Mouse (Mus musculus): ENCODE measurements around the gene Slc25a30. TPM values are rescaled to one million over a fixed set of nuclear protein-coding genes. Genes with fewer than 3 reads are reported as not detected.
"Not testable (repeated sequence)": the region's sequence is repeated elsewhere in the genome, so short reads cannot be mapped to it uniquely, and the experiment has no call there.

The Slc25a30 gene
- 13.3 and 13.5 TPM in 2 replicates for polyA plus RNA-seq (2014; fragmentation: Nextera tagmentation; extraction: Ambion mirVana)

- Histone ChIP-seq H3K36me3 (ENCODE audit: control insufficient read depth, insufficient read depth, low read length) (no peaks in the 10 kb centered on the region), H3K27me3 (ENCODE audit: control insufficient read depth, insufficient read depth, low read length) (no peaks in the 10 kb centered on the region), H3K4me3 (ENCODE audit: low read depth, low read length) (peak within 1 kb of the TSS; percentile 70), H3K4me1 (ENCODE audit: control insufficient read depth, insufficient read depth, low read length) (no peaks in the 10 kb centered on the region), H3K4me2 (ENCODE audit: low read depth, low read length) (peak within 1 kb of the TSS; percentile 57), H3K9ac (replicated peaks; ENCODE audit: low read depth, low read length) (peak within 1 kb of the TSS; percentile 78), H3K9me3 (ENCODE audit: control insufficient read depth, low read length) (no peaks in the 10 kb centered on the region), H3K27ac (ENCODE audit: low read depth, low read length) (peak within 1 kb of the TSS; percentile 90)
- WGBS, result 6% methylated on average over 50 of the region's 51 CpGs
- peak; percentile 99 for ATAC-seq (ENCODE audit: low read depth)
These were observed at the start of gene Slc25a30 for GRCm38 (mm10) chr14:75786868-75787793. Slc25a30 (minus strand) TSS chr14:75787037.

GRCm38 (mm10) chr14:75836579-75836978 lies 49.7 kb upstream of the Slc25a30 start:
- Histone ChIP-seq H3K27me3 (ENCODE audit: control insufficient read depth, insufficient read depth, low read length) (no peaks in the 10 kb centered on the region), H3K4me2 (ENCODE audit: low read depth, low read length) (no peak overlapping the region), H3K9me3 (ENCODE audit: control insufficient read depth, low read length) (no peaks in the 10 kb centered on the region), H3K9ac (replicated peaks; ENCODE audit: low read depth, low read length) (no peak overlapping the region), H3K36me3 (ENCODE audit: control insufficient read depth, insufficient read depth, low read length) (no peaks in the 10 kb centered on the region), H3K4me3 (ENCODE audit: low read depth, low read length) (no peak overlapping the region), H3K27ac (ENCODE audit: low read depth, low read length) (no peak overlapping the region), H3K4me1 (ENCODE audit: control insufficient read depth, insufficient read depth, low read length) (peaks cover 5% of the 10 kb centered on the region)
- WGBS, result 98% methylated on average over 3 of the region's 3 CpGs
- ATAC-seq (ENCODE audit: low read depth), result no peak

- Histone ChIP-seq H3K9ac (replicated peaks; ENCODE audit: low read depth, low read length) (peak overlapping the region; percentile 46), H3K4me2 (ENCODE audit: low read depth, low read length) (peak overlapping the region; percentile 69), H3K36me3 (ENCODE audit: control insufficient read depth, insufficient read depth, low read length) (no peaks in the 10 kb centered on the region), H3K27ac (ENCODE audit: low read depth, low read length) (peak overlapping the region; percentile 71), H3K4me1 (ENCODE audit: control insufficient read depth, insufficient read depth, low read length) (peaks cover 5% of the 10 kb centered on the region), H3K27me3 (ENCODE audit: control insufficient read depth, insufficient read depth, low read length) (no peaks in the 10 kb centered on the region), H3K4me3 (ENCODE audit: low read depth, low read length) (peak overlapping the region; percentile 37), H3K9me3 (ENCODE audit: control insufficient read depth, low read length) (no peaks in the 10 kb centered on the region)
- WGBS, result 1% methylated on average over 16 of the region's 16 CpGs
- peak; percentile 55 for ATAC-seq (ENCODE audit: low read depth)
These were observed 48.0 kb upstream of the Slc25a30 start for GRCm38 (mm10) chr14:75834739-75835381.

GRCm38 (mm10) chr14:75834251-75834738 lies 47.5 kb upstream of the Slc25a30 start:
- no peaks in the 10 kb centered on the region for H3K9me3 ChIP-seq (ENCODE audit: control insufficient read depth, low read length)
- peaks cover 5% of the 10 kb centered on the region for H3K4me1 ChIP-seq (ENCODE audit: control insufficient read depth, insufficient read depth, low read length)
- ATAC-seq (ENCODE audit: low read depth), result peak; percentile 81
- 0% methylated on average over 10 of the region's 10 CpGs for WGBS
- H3K27me3 ChIP-seq (ENCODE audit: control insufficient read depth, insufficient read depth, low read length), result no peaks in the 10 kb centered on the region
- peak overlapping the region; percentile 71 for H3K27ac ChIP-seq (ENCODE audit: low read depth, low read length)
- peak overlapping the region; percentile 69 for H3K4me2 ChIP-seq (ENCODE audit: low read depth, low read length)
- no peaks in the 10 kb centered on the region for H3K36me3 ChIP-seq (ENCODE audit: control insufficient read depth, insufficient read depth, low read length)
- H3K9ac ChIP-seq (replicated peaks; ENCODE audit: low read depth, low read length), result peak overlapping the region; percentile 46
- H3K4me3 ChIP-seq (ENCODE audit: low read depth, low read length), result peak overlapping the region; percentile 37

- ATAC-seq (ENCODE audit: low read depth), result peak; percentile 16; the same call in 1 of the 2 replicates
- H3K4me2 ChIP-seq (ENCODE audit: low read depth, low read length), result peak overlapping the region; percentile 69
- no peaks in the 10 kb centered on the region for H3K27me3 ChIP-seq (ENCODE audit: control insufficient read depth, insufficient read depth, low read length)
- H3K36me3 ChIP-seq (ENCODE audit: control insufficient read depth, insufficient read depth, low read length), result no peaks in the 10 kb centered on the region
- no peak overlapping the region for H3K9ac ChIP-seq (replicated peaks; ENCODE audit: low read depth, low read length)
- 8% methylated on average over 12 of the region's 12 CpGs for WGBS
- H3K9me3 ChIP-seq (ENCODE audit: control insufficient read depth, low read length), result no peaks in the 10 kb centered on the region
- H3K4me1 ChIP-seq (ENCODE audit: control insufficient read depth, insufficient read depth, low read length), result peaks cover 6% of the 10 kb centered on the region
- H3K4me3 ChIP-seq (ENCODE audit: low read depth, low read length), result peak overlapping the region; percentile 37; the same call in 1 of the 2 replicates
- H3K27ac ChIP-seq (ENCODE audit: low read depth, low read length), result peak overlapping the region; percentile 6; the same call in 1 of the 2 replicates
These were observed 46.9 kb upstream of the Slc25a30 start for GRCm38 (mm10) chr14:75833546-75834250.

- Histone ChIP-seq H3K36me3 (ENCODE audit: control insufficient read depth, insufficient read depth, low read length) (no peaks in the 10 kb centered on the region), H3K27me3 (ENCODE audit: control insufficient read depth, insufficient read depth, low read length) (no peaks in the 10 kb centered on the region), H3K4me1 (ENCODE audit: control insufficient read depth, insufficient read depth, low read length) (peaks cover 9% of the 10 kb centered on the region), H3K4me3 (ENCODE audit: low read depth, low read length) (no peak overlapping the region), H3K9me3 (ENCODE audit: control insufficient read depth, low read length) (no peaks in the 10 kb centered on the region), H3K27ac (ENCODE audit: low read depth, low read length) (no peak overlapping the region), H3K4me2 (ENCODE audit: low read depth, low read length) (peak overlapping the region; percentile 69; the same call in 1 of the 2 replicates), H3K9ac (replicated peaks; ENCODE audit: low read depth, low read length) (no peak overlapping the region)
- no peak for ATAC-seq (ENCODE audit: low read depth)
- 33% methylated on average over 4 of the region's 4 CpGs for WGBS
These were observed 46.1 kb upstream of the Slc25a30 start for GRCm38 (mm10) chr14:75832982-75833381.

- ATAC-seq (ENCODE audit: low read depth), result no peak
- WGBS, result 94% methylated on average over 2 of the region's 2 CpGs
- Histone ChIP-seq H3K4me2 (ENCODE audit: low read depth, low read length) (no peak overlapping the region), H3K36me3 (ENCODE audit: control insufficient read depth, insufficient read depth, low read length) (no peaks in the 10 kb centered on the region), H3K27me3 (ENCODE audit: control insufficient read depth, insufficient read depth, low read length) (no peaks in the 10 kb centered on the region), H3K4me3 (ENCODE audit: low read depth, low read length) (no peak overlapping the region), H3K9me3 (ENCODE audit: control insufficient read depth, low read length) (no peaks in the 10 kb centered on the region), H3K4me1 (ENCODE audit: control insufficient read depth, insufficient read depth, low read length) (peaks cover 9% of the 10 kb centered on the region), H3K9ac (replicated peaks; ENCODE audit: low read depth, low read length) (no peak overlapping the region), H3K27ac (ENCODE audit: low read depth, low read length) (no peak overlapping the region)
These were observed 45.2 kb upstream of the Slc25a30 start for GRCm38 (mm10) chr14:75832031-75832430.

- H3K27me3 ChIP-seq (ENCODE audit: control insufficient read depth, insufficient read depth, low read length); H3K9ac ChIP-seq (replicated peaks; ENCODE audit: low read depth, low read length); H3K4me1 ChIP-seq (ENCODE audit: control insufficient read depth, insufficient read depth, low read length); ATAC-seq (ENCODE audit: low read depth); H3K36me3 ChIP-seq (ENCODE audit: control insufficient read depth, insufficient read depth, low read length); H3K4me2 ChIP-seq (ENCODE audit: low read depth, low read length); H3K9me3 ChIP-seq (ENCODE audit: control insufficient read depth, low read length); H3K27ac ChIP-seq (ENCODE audit: low read depth, low read length); H3K4me3 ChIP-seq (ENCODE audit: low read depth, low read length): not testable (repeated sequence)
- WGBS, result 69% methylated on average over 14 of the region's 14 CpGs
These were observed 43.0 kb upstream of the Slc25a30 start for GRCm38 (mm10) chr14:75829817-75830216.

Data from neural tube, embryonic 14.5 days (tissue).